Mouse (Mus musculus) embryonic facial prominence, embryonic 10.5 days (tissue): ENCODE measurements around the gene Asb17. TPM values are rescaled to one million over a fixed set of nuclear protein-coding genes. Genes with fewer than 3 reads are reported as not detected.
"Not testable (repeated sequence)": the region's sequence is repeated elsewhere in the genome, so short reads cannot be mapped to it uniquely, and the experiment has no call there.

Experiments
- DNase-seq: peaks from one replicate; pipeline ENCODE4 v3.0.0-alpha.2; 2017; ENCODE audit warnings: low spot score
- H3K27ac ChIP-seq: fragments of 300-500 bp; sonication (generic); replicated peaks from 2 replicates; pipeline ENCODE4 v1.5.1; 2016; ENCODE audit warnings: mild to moderate bottlenecking
- H3K27me3 ChIP-seq: fragments of 300-500 bp; sonication (generic); replicated peaks from 2 replicates; pipeline ENCODE4 v1.6.1; 2016; ENCODE audit warnings: low read depth, mild to moderate bottlenecking; ENCODE audit not compliant: poor library complexity, severe bottlenecking
- H3K36me3 ChIP-seq: fragments of 300-500 bp; sonication (generic); replicated peaks from 2 replicates; pipeline ENCODE4 v1.6.1; 2016; ENCODE audit warnings: mild to moderate bottlenecking, moderate library complexity
- H3K4me1 ChIP-seq: fragments of 300-500 bp; sonication (generic); 2 replicates; pipeline ENCODE4 v1.6.1; 2016
- H3K4me3 ChIP-seq: fragments of 300-500 bp; sonication (generic); 2 replicates; pipeline ENCODE4 v1.5.1; 2016; ENCODE audit warnings: mild to moderate bottlenecking, moderate library complexity
- H3K9me3 ChIP-seq: fragments of 300-500 bp; sonication (generic); 2 replicates; pipeline ENCODE4 v1.6.1; 2016; ENCODE audit warnings: mild to moderate bottlenecking
- WGBS: fragments of 180-500 bp; shearing (Covaris S2); methylation state at CpG from one replicate; pipeline ENCODE4 v1.1.7; 2016; 5-methylcytosine and 5-hydroxymethylcytosine counted together
- polyA plus RNA-seq: library from polyadenylated mRNA; unstranded; fragments of >200 nt; fragmentation: Nextera tagmentation; extraction: Ambion mirVana; gene quantifications from 2 replicates; pipeline ENCODE4 v1.2.1, GENCODE M21; 2016

Asb17 gene
- polyA plus RNA-seq, 1 experiment from 2014 or later: 0.19 TPM

GRCm38 (mm10) chr3:153836316-153836715 lies 7.7 kb upstream of the Asb17 start:
- WGBS: 78% methylated on average over 3 of the region's 3 CpGs
- Histone ChIP-seq H3K9me3 (no peaks in the 10 kb centered on the region), H3K27me3 (peaks cover 8% of the 10 kb centered on the region), H3K27ac (no peak overlapping the region), H3K36me3 (no peaks in the 10 kb centered on the region), H3K4me1 (peaks cover 4% of the 10 kb centered on the region; the same call in 1 of the 2 replicates), H3K4me3 (no peak overlapping the region)
- DNase-seq: no peak

GRCm38 (mm10) chr3:153837593-153837992 lies 6.4 kb upstream of the Asb17 start:
- 55% methylated on average over 4 of the region's 4 CpGs for WGBS
- no peaks in the 10 kb centered on the region for H3K9me3 ChIP-seq
- H3K27ac ChIP-seq: no peak overlapping the region
- no peaks in the 10 kb centered on the region for H3K36me3 ChIP-seq
- H3K4me3 ChIP-seq: no peak overlapping the region
- no peak for DNase-seq
- H3K27me3 ChIP-seq: peaks cover 2% of the 10 kb centered on the region
- H3K4me1 ChIP-seq: peaks cover 4% of the 10 kb centered on the region; the same call in 1 of the 2 replicates

DNA sequence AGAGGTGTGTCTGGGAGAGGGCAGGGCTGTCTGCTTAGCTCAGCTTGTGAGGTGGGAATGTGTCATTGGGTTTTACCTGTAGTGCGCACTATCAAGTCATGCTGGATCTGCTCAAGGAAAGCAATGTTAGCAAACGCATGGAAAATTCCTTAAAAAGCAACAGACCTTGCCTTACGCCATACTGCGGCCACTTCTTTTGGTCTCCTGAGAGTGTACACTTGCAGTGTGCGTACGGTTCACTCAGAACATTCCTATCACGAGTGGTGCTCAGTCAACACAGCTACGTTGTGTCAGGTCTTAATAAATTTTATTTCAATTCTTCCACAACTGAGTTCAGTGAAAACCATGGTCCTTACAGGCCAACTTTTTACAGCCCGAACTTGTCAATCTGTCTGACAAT lies 748 bp downstream of the Asb17 start:
- DNase-seq: no peak
- Histone ChIP-seq H3K27me3 (peaks cover 10% of the 10 kb centered on the region), H3K27ac (no peak overlapping the region), H3K36me3 (no peaks in the 10 kb centered on the region), H3K9me3 (no peaks in the 10 kb centered on the region), H3K4me3 (no peak overlapping the region), H3K4me1 (peaks cover 7% of the 10 kb centered on the region)
- whole genome bisulfite sequencing: 96% methylated on average over 9 of the region's 9 CpGs

GRCm38 (mm10) chr3:153845500-153845899 lies 1.5 kb downstream of the Asb17 start:
- no peaks in the 10 kb centered on the region for H3K36me3 ChIP-seq
- no peak overlapping the region for H3K27ac ChIP-seq
- no peak overlapping the region for H3K4me3 ChIP-seq
- WGBS: 88% methylated on average over 2 of the region's 2 CpGs
- no peak for DNase-seq
- peaks cover 7% of the 10 kb centered on the region for H3K4me1 ChIP-seq
- H3K27me3 ChIP-seq: peaks cover 17% of the 10 kb centered on the region
- no peaks in the 10 kb centered on the region for H3K9me3 ChIP-seq

DNA sequence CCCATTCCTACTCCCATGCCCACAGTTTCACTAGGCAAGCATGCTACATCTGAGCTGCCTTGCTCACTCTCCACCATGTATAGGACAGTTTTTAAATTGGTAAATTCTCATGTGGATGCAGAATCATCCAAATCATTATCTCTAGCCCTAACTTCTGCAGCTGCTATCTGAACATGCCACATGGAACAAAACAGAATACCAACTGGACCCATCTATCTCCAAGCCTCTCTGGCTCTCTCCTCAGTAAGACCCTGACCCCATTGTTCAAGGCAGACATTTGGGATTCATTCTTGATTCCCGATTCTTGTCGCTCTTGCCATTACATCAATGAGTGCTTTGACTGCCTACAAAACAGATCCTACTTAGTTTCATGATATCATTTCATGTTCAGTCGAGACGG lies 2.1 kb downstream of the Asb17 start:
- Histone ChIP-seq H3K4me1 (peaks cover 7% of the 10 kb centered on the region), H3K4me3 (no peak overlapping the region), H3K27me3 (peaks cover 19% of the 10 kb centered on the region), H3K27ac (no peak overlapping the region), H3K9me3 (no peaks in the 10 kb centered on the region), H3K36me3 (no peaks in the 10 kb centered on the region)
- DNase-seq: no peak
- 92% methylated on average over 4 of the region's 4 CpGs for WGBS

GRCm38 (mm10) chr3:153847207-153847733 lies 3.3 kb downstream of the Asb17 start:
- WGBS: 83% methylated on average over 7 of the region's 7 CpGs
- Histone ChIP-seq H3K9me3 (no peaks in the 10 kb centered on the region), H3K27ac (no peak overlapping the region), H3K36me3 (no peaks in the 10 kb centered on the region), H3K4me1 (peaks cover 7% of the 10 kb centered on the region), H3K27me3 (peaks cover 19% of the 10 kb centered on the region), H3K4me3 (no peak overlapping the region)
- no peak for DNase-seq

DNA sequence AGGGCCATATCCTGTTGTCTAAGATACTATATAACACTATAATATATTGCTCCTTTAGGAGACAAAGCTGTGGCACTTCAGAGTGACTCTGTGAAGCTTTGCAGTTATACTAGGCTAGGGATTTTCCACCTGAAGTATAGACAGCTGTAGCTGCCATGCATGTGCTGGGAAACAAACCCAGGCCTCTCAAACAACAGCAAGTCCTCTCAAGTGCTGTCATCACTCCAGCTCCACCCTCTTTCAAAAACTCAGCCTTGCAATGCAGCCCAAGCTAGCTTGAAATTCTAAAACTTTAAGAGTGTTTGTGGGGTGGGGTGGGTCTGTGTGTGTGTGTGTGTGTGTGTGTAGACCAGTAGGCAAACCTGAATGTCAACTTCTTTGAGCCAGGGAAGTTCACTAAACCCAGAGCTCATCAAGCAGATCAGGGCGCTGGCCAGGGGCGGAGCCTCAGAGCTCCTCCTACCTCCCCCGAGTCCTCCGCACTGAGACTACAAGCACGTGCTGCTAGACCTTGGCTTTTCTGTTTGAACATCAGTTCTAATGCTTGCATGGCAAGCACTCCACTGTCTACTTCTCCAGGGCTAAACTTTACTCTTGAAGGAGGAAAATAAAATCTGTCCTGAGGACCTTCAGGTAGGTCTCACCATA lies 5.5 kb downstream of the Asb17 start:
- H3K4me1 ChIP-seq: peaks cover 7% of the 10 kb centered on the region
- DNase-seq: peak; percentile 35
- no peaks in the 10 kb centered on the region for H3K9me3 ChIP-seq
- H3K4me3 ChIP-seq: no peak overlapping the region
- H3K27ac ChIP-seq: no peak overlapping the region
- 9% methylated on average over 5 of the region's 5 CpGs for WGBS
- H3K27me3 ChIP-seq: peaks cover 19% of the 10 kb centered on the region
- H3K36me3 ChIP-seq: no peaks in the 10 kb centered on the region

DNA sequence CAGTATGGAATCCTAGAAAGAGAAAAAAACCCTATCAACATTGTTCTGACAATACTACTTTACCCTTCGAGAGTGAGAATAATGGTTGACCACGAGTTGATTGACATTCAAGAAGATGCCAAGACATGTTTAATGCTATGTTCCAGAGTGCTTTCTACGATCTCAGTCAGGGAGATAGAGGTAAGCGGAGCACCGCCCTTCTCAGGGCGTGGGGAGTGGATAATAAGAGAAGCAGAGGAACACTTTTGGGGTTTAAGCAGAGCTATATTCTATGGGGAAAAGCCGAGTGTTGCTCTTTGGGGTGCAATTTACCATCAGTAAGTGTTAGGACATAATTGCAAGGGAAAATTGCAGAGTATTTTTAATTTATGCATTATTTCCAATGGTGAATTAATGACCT lies 6.8 kb downstream of the Asb17 start:
- Histone ChIP-seq H3K27ac (no peak overlapping the region), H3K9me3 (no peaks in the 10 kb centered on the region), H3K36me3 (no peaks in the 10 kb centered on the region), H3K4me1 (peaks cover 7% of the 10 kb centered on the region), H3K4me3 (no peak overlapping the region), H3K27me3 (peaks cover 19% of the 10 kb centered on the region)
- DNase-seq: no peak
- 88% methylated on average over 7 of the region's 7 CpGs for WGBS

DNA sequence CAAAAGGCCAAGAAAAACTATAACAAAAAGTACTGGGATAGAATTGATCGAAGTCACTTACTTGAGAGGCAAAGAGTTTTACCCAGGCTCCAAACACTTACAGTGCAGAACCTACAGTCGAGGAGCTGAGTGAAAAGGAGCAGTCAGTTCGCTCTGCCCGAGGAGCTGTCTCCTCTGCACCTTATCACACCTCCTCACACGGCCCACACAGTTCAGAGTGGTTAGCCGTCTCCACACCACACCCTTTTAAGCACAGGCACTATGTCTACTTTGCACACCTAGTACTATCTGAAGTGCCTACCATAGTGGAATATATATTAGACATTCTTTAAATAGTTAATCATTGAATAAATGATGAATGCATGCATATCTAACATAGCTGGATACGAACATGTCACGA lies 8.3 kb downstream of the Asb17 start:
- H3K4me1 ChIP-seq: peaks cover 7% of the 10 kb centered on the region
- H3K27ac ChIP-seq: no peak overlapping the region
- WGBS: 82% methylated on average over 8 of the region's 8 CpGs
- DNase-seq: no peak
- no peak overlapping the region for H3K4me3 ChIP-seq
- peaks cover 19% of the 10 kb centered on the region for H3K27me3 ChIP-seq
- no peaks in the 10 kb centered on the region for H3K36me3 ChIP-seq
- H3K9me3 ChIP-seq: no peaks in the 10 kb centered on the region

DNA sequence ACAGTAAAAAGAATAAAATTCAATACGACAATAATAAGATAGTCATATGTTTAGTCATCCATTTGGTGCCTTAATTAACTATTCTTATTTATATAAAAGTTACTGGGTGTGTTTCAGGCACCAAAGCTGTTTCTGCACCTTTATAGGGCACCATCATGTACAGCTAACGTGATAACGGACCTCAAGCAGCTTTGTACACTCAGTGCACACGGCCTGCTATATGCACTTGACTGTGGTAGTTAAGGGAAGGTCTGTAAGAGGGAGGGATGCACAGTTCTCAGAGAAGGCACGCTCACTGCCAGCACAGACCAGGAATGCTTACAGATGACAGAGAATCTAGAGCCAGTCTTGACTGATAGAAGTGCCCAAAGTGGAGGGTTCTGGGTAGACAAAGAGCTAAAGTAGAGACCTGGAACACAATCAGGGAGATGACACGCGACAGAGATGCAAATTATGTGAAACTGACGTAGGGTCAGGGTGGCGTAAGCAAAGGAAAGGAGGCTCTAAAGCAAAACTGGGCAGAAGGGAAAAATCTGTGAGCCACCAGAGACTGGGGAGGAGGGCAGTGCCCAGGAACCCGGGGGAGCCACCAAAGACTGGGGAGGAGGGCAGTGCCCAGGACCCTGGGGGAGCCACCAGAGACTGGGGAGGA lies 14.5 kb downstream of the Asb17 start:
- H3K36me3 ChIP-seq: no peaks in the 10 kb centered on the region
- no peak overlapping the region for H3K4me3 ChIP-seq
- 83% methylated on average over 10 of the region's 10 CpGs for WGBS
- no peaks in the 10 kb centered on the region for H3K9me3 ChIP-seq
- DNase-seq: no peak
- H3K27ac ChIP-seq: no peak overlapping the region
- H3K27me3 ChIP-seq: no peaks in the 10 kb centered on the region
- H3K4me1 ChIP-seq: no peaks in the 10 kb centered on the region

DNA sequence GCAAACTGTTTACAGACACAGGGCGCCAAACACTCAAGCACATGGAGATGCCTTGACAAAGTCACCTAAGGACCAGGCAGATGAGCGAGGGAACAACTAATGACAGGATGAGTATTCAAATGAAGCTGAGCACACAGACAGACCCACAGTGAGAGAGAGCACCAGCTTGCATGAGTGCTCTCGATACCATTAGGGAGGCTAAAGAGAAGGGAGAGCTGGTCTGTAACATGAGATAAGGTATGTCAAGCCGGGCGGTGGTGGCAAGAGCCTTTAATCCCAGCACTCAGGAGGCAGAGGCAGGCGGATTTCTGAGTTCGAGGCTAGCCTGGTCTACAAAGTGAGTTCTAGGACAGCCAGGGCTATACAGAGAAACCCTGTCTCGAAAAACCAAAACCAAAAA lies 16.4 kb downstream of the Asb17 start:
- not testable (repeated sequence) for DNase-seq, H3K27me3 ChIP-seq, H3K4me1 ChIP-seq, H3K9me3 ChIP-seq, H3K36me3 ChIP-seq, H3K27ac ChIP-seq, H3K4me3 ChIP-seq
- 90% methylated on average over 8 of the region's 8 CpGs for WGBS

- Histone ChIP-seq H3K27ac (no peak overlapping the region), H3K36me3 (no peaks in the 10 kb centered on the region), H3K4me1 (no peaks in the 10 kb centered on the region), H3K9me3 (no peaks in the 10 kb centered on the region), H3K27me3 (no peaks in the 10 kb centered on the region), H3K4me3 (no peak overlapping the region)
- DNase-seq: no peak
- WGBS: 88% methylated on average over 2 of the region's 2 CpGs
These were observed 19.8 kb downstream of the Asb17 start for GRCm38 (mm10) chr3:153863816-153864215.
